Mouse (Mus musculus): ENCODE data around the gene Cdc42se1.

GRCm38 (mm10) chr3:95213609-95213975, 14.9 kb upstream of the Cdc42se1 start:
- TF ChIP-seq CTCF (IDR thresholded peaks at IDR 0.05; ENCODE audit: borderline replicate concordance, control insufficient read depth, extremely low read depth, insufficient read depth, low read length, poor library complexity) (no peak), POLR2A (IDR thresholded peaks at IDR 0.05; ENCODE audit: control insufficient read depth, extremely low read depth, insufficient read depth, low read length, poor library complexity) (no peak)

All from thymus, adult 2 months (tissue).